Mouse (Mus musculus) naive thymus-derived CD4-positive, alpha-beta T cell, adult 2 months (primary cell): Measurements from ENCODE around the gene Cstf2t.

ENCODE experiments used
- DNase-seq: peaks from one replicate; pipeline ENCODE4 v3.0.0-alpha.2; 2011; ENCODE audit warnings: low read depth

Gene Cstf2t

GRCm38 (mm10) chr19:31082662-31083429, at the start of gene Cstf2t:
Cstf2t (plus strand) TSS chr19:31082837.
- DNase-seq = peak; percentile 99

GRCm38 (mm10) chr19:31038951-31039350, 43.7 kb upstream of the Cstf2t start:
- DNase-seq = no peak

- DNase-seq = no peak
Measured at GRCm38 (mm10) chr19:31040948-31041847, 41.4 kb upstream of the Cstf2t start.

- DNase-seq = peak; percentile 14
Measured at GRCm38 (mm10) chr19:31046601-31047000, 36.0 kb upstream of the Cstf2t start.

GRCm38 (mm10) chr19:31064740-31065139, 17.9 kb upstream of the Cstf2t start:
- no peak for DNase-seq

- no peak for DNase-seq
Measured at GRCm38 (mm10) chr19:31065206-31065781, 17.3 kb upstream of the Cstf2t start.

GRCm38 (mm10) chr19:31073959-31074716, 8.5 kb upstream of the Cstf2t start:
- no peak for DNase-seq

GRCm38 (mm10) chr19:31074717-31075063, 7.9 kb upstream of the Cstf2t start:
- no peak for DNase-seq

- no peak for DNase-seq
Measured at GRCm38 (mm10) chr19:31076106-31076505, 6.5 kb upstream of the Cstf2t start.

GRCm38 (mm10) chr19:31078241-31078640, 4.4 kb upstream of the Cstf2t start:
- DNase-seq = no peak

- DNase-seq = no peak
Measured at GRCm38 (mm10) chr19:31082226-31082625, 411 bp upstream of the Cstf2t start.

GRCm38 (mm10) chr19:31083761-31084160, 1.1 kb downstream of the Cstf2t start:
- no peak for DNase-seq

GRCm38 (mm10) chr19:31097857-31098256, 15.2 kb downstream of the Cstf2t start:
- DNase-seq = no peak

- no peak for DNase-seq
Measured at GRCm38 (mm10) chr19:31099369-31099768, 16.7 kb downstream of the Cstf2t start.

GRCm38 (mm10) chr19:31104764-31105163, 22.1 kb downstream of the Cstf2t start:
- no peak for DNase-seq

- no peak for DNase-seq
Measured at GRCm38 (mm10) chr19:31106036-31106435, 23.4 kb downstream of the Cstf2t start.

- DNase-seq = no peak
Measured at GRCm38 (mm10) chr19:31106835-31107554, 24.4 kb downstream of the Cstf2t start.

GRCm38 (mm10) chr19:31114690-31115089, 32.1 kb downstream of the Cstf2t start:
- DNase-seq = no peak

GRCm38 (mm10) chr19:31124628-31125027, 42.0 kb downstream of the Cstf2t start:
- DNase-seq = no peak

- DNase-seq = no peak
Measured at GRCm38 (mm10) chr19:31132614-31133013, 50.0 kb downstream of the Cstf2t start.

- DNase-seq = no peak
Measured at GRCm38 (mm10) chr19:31136316-31136715, 53.7 kb downstream of the Cstf2t start.
